Mouse (Mus musculus) CH12.LX (cell line): Measurements from ENCODE around the gene Olfr1228. TPM values are rescaled to one million over a fixed set of nuclear protein-coding genes. Genes with fewer than 3 reads are reported as not detected.

Experiments
- DNase-seq: peaks from one replicate; pipeline ENCODE4 v3.0.0-alpha.2; 2013; ENCODE audit errors: extremely low read depth
- H3K27ac ChIP-seq: 2 replicates; pipeline ENCODE4 v1.5.1; 2012; ENCODE audit warnings: low read depth, mild to moderate bottlenecking, control low read depth, moderate library complexity; ENCODE audit not compliant: insufficient read depth
- H3K27me3 ChIP-seq: replicated peaks from 2 replicates; pipeline ENCODE3; 2012; ENCODE audit warnings: inconsistent platforms
- H3K36me3 ChIP-seq, 2 experiments: replicated peaks in 1 of 2; 2 replicates each; pipeline versions ENCODE3 to v1.6.1; 2012; ENCODE audit warnings: inconsistent platforms in 1 of 2, low read length in 1 of 2, mild to moderate bottlenecking in 1 of 2, mixed read lengths in 1 of 2, moderate library complexity in 1 of 2; ENCODE audit not compliant: control insufficient read depth in 1 of 2, insufficient read depth in 1 of 2
- H3K4me1 ChIP-seq, 2 experiments: 2 replicates each; pipeline ENCODE4 v1.6.1; 2012; ENCODE audit warnings: inconsistent platforms in 1 of 2, moderate library complexity in 1 of 2; ENCODE audit not compliant: insufficient read depth in 2 of 2, control insufficient read depth in 1 of 2
- H3K4me2 ChIP-seq: 2 replicates; pipeline ENCODE4 v1.6.1; 2012; ENCODE audit warnings: low read depth, mild to moderate bottlenecking, control low read depth; ENCODE audit not compliant: poor library complexity, insufficient read depth, severe bottlenecking
- H3K4me3 ChIP-seq, 3 experiments: fragments of 150-350 bp in 1 of 3; sonication (generic) in 1 of 3; replicated peaks in 1 of 3; 2 replicates each; pipeline versions ENCODE3 to v1.5.1; 2011 to 2012; ENCODE audit warnings: low read depth in 2 of 3, low read length in 2 of 3, mild to moderate bottlenecking in 2 of 3, moderate library complexity in 2 of 3, control low read depth in 1 of 3, improper control_type of control experiment in 1 of 3, inconsistent platforms in 1 of 3, mixed read lengths in 1 of 3; ENCODE audit not compliant: poor library complexity in 1 of 3
- H3K79me2 ChIP-seq: replicated peaks from 2 replicates; pipeline ENCODE4 v1.6.1; 2012; ENCODE audit warnings: mild to moderate bottlenecking, moderate library complexity; ENCODE audit not compliant: control insufficient read depth, poor library complexity, insufficient read depth, severe bottlenecking; ENCODE audit errors: extremely low read depth
- H3K9ac ChIP-seq: 2 replicates; pipeline ENCODE4 v1.6.1; 2012; ENCODE audit warnings: low read depth, mild to moderate bottlenecking, control low read depth, moderate library complexity; ENCODE audit not compliant: insufficient read depth
- H3K9me3 ChIP-seq: replicated peaks from 2 replicates; pipeline ENCODE3; 2012; ENCODE audit warnings: low read length, inconsistent platforms, mixed read lengths
- BHLHE40 ChIP-seq: IDR thresholded peaks from 2 replicates; pipeline ENCODE4 v1.6.1; 2011; ENCODE audit warnings: mild to moderate bottlenecking, low read depth, low read length, improper control_type of control experiment
- ELF1 ChIP-seq: IDR thresholded peaks from 2 replicates; pipeline ENCODE4 v1.6.1; 2014; ENCODE audit warnings: low read depth, mild to moderate bottlenecking, inconsistent platforms, low read length, improper control_type of control experiment
- EP300 ChIP-seq: IDR thresholded peaks from 2 replicates; pipeline ENCODE4 v1.6.1; 2011; ENCODE audit warnings: low read length, improper control_type of control experiment
- ETS1 ChIP-seq: conservative IDR thresholded peaks from 2 replicates; pipeline ENCODE4 v1.6.1; 2012; ENCODE audit warnings: low read depth, mild to moderate bottlenecking, inconsistent platforms, low read length, improper control_type of control experiment, moderate library complexity
- GABPA ChIP-seq: IDR thresholded peaks from 2 replicates; pipeline ENCODE4 v1.6.1; 2012; ENCODE audit warnings: low read depth, low read length, improper control_type of control experiment, inconsistent platforms; ENCODE audit not compliant: insufficient replicate concordance
- JUND ChIP-seq: conservative IDR thresholded peaks from 2 replicates; pipeline ENCODE4 v1.6.1; 2011; ENCODE audit warnings: low read depth, low read length, improper control_type of control experiment
- MAFK ChIP-seq: IDR thresholded peaks from 2 replicates; pipeline ENCODE4 v1.6.1; 2011; ENCODE audit warnings: low read length, improper control_type of control experiment; ENCODE audit not compliant: insufficient replicate concordance
- MAX ChIP-seq: IDR thresholded peaks from 2 replicates; pipeline ENCODE4 v1.6.1; 2011; ENCODE audit warnings: low read length, improper control_type of control experiment
- MAZ ChIP-seq: IDR thresholded peaks from 2 replicates; pipeline ENCODE4 v1.6.1; 2012; ENCODE audit warnings: low read depth, mild to moderate bottlenecking, inconsistent platforms, low read length, improper control_type of control experiment, moderate library complexity
- MEF2A ChIP-seq: IDR thresholded peaks from 2 replicates; pipeline ENCODE4 v1.6.1; 2014; ENCODE audit warnings: low read depth, mild to moderate bottlenecking, inconsistent platforms, low read length, improper control_type of control experiment, borderline replicate concordance
- NELFE ChIP-seq: IDR thresholded peaks from 2 replicates; pipeline ENCODE4 v1.6.1; 2011; ENCODE audit warnings: low read depth, low read length, improper control_type of control experiment
- POLR2A ChIP-seq: IDR thresholded peaks from 2 replicates; pipeline ENCODE4 v1.6.1; 2011; ENCODE audit warnings: low read depth, mild to moderate bottlenecking, improper control_type of control experiment, low read length
- POLR2AphosphoS2 ChIP-seq: IDR thresholded peaks from 2 replicates; pipeline ENCODE4 v1.6.1; 2011; ENCODE audit warnings: low read depth, low read length, improper control_type of control experiment
- RAD21 ChIP-seq: IDR thresholded peaks from 2 replicates; pipeline ENCODE4 v1.6.1; 2011; ENCODE audit warnings: low read depth, mild to moderate bottlenecking, low read length, improper control_type of control experiment, moderate library complexity
- RCOR1 ChIP-seq: conservative IDR thresholded peaks from 2 replicates; pipeline ENCODE4 v1.6.1; 2012; ENCODE audit warnings: low read depth, mild to moderate bottlenecking, inconsistent platforms, low read length, improper control_type of control experiment
- SIN3A ChIP-seq: IDR thresholded peaks from 2 replicates; pipeline ENCODE4 v1.6.1; 2012; ENCODE audit warnings: low read length, improper control_type of control experiment, inconsistent platforms
- SMC3 ChIP-seq: IDR thresholded peaks from 2 replicates; pipeline ENCODE4 v1.6.1; 2011; ENCODE audit warnings: low read depth, low read length, improper control_type of control experiment
- TBP ChIP-seq: conservative IDR thresholded peaks from 2 replicates; pipeline ENCODE4 v1.6.1; 2011; ENCODE audit warnings: low read depth, low read length, improper control_type of control experiment
- USF1 ChIP-seq: IDR thresholded peaks from 2 replicates; pipeline ENCODE4 v1.6.1; 2014; ENCODE audit warnings: low read depth, mild to moderate bottlenecking, inconsistent platforms, low read length, improper control_type of control experiment
- USF2 ChIP-seq: conservative IDR thresholded peaks from 2 replicates; pipeline ENCODE4 v1.6.1; 2011; ENCODE audit warnings: low read depth, low read length, improper control_type of control experiment
- ZC3H11A ChIP-seq: IDR thresholded peaks from 2 replicates; pipeline ENCODE4 v1.6.1; 2012; ENCODE audit warnings: low read depth, mild to moderate bottlenecking, inconsistent platforms, low read length, improper control_type of control experiment
- ZKSCAN1 ChIP-seq: IDR thresholded peaks from 2 replicates; pipeline ENCODE4 v1.6.1; 2012; ENCODE audit warnings: low read depth, inconsistent platforms, low read length, improper control_type of control experiment, borderline replicate concordance
- dilution Hi-C: fragments of 300-500 bp; cut with MboI; formaldehyde crosslinking; loops from 2 replicates; pipeline ENCODE4 v1.14.3; 2020; ENCODE audit warnings: low sequenced_read_pairs; ENCODE audit not compliant: extremely low pct_unique_long_range_greater_than_20kb, extremely low pct_ligation_motif_present
- in situ Hi-C: fragments of 300-500 bp; cut with MboI; formaldehyde crosslinking; loops from 3 replicates; pipeline ENCODE4 v1.14.3; 2019; ENCODE audit warnings: low sequenced_read_pairs, low pct_ligation_motif_present, low pct_unique_long_range_greater_than_20kb, mixed read lengths
- polyA plus RNA-seq: library from polyadenylated mRNA; unstranded; fragments of >175 nt; gene quantifications from 2 replicates; pipeline ENCODE4 v1.2.1, GENCODE M21; 2012; ENCODE audit warnings: low read depth; ENCODE audit not compliant: insufficient read length
- total RNA-seq, 2 experiments: library from RNA; depleted of rRNA; stranded (reverse); fragments of 300-350 nt in 1 of 2; fragments of >200 nt in 1 of 2; gene quantifications; 2 replicates each; pipeline ENCODE4 v1.2.3; 2012 to 2014

The Olfr1228 gene
- total RNA-seq (2012; rRNA removed): not detected in 2 replicates
- total RNA-seq (2014; rRNA removed): not detected in 2 replicates
- not detected in 2 replicates for polyA plus RNA-seq

- Histone ChIP-seq H3K4me2 (no peak within 1 kb of the TSS), H3K9me3 (peaks cover 24% of the 10 kb centered on the region), H3K36me3 (no peaks in the 10 kb centered on the region), H3K4me1 (no peaks in the 10 kb centered on the region), H3K79me2 (no peaks in the 10 kb centered on the region), H3K9ac (no peak within 1 kb of the TSS), H3K27ac (no peak within 1 kb of the TSS), H3K4me3 (no peak within 1 kb of the TSS), H3K27me3 (no peaks in the 10 kb centered on the region)
- DNase-seq: no peak
- dilution Hi-C loops: no loop called here
- TF ChIP-seq TBP (no peak), RCOR1 (no peak), EP300 (no peak), JUND (no peak), POLR2AphosphoS2 (no peak), USF2 (no peak), SMC3 (no peak), SIN3A (no peak), RAD21 (no peak)
- in situ Hi-C loops: no loop called here
Measured at GRCm38 (mm10) chr2:89253962-89254361, at the start of gene Olfr1228. Gene Olfr1228 (minus strand): TSS chr2:89254062.

GRCm38 (mm10) chr2:89297168-89297567 is 43.3 kb upstream of the Olfr1228 start, which contains the start of gene Olfr1230:
Gene Olfr1230 (minus strand): TSS chr2:89297268.
- TF ChIP-seq MAZ (no peak), MEF2A (no peak), ETS1 (no peak), GABPA (no peak)
- in situ Hi-C loops: no loop called here
- H3K36me3 ChIP-seq: no peaks in the 10 kb centered on the region
- no peak within 1 kb of the TSS for H3K9ac ChIP-seq
- H3K27ac ChIP-seq: no peak within 1 kb of the TSS
- no peak within 1 kb of the TSS for H3K4me3 ChIP-seq
- no peaks in the 10 kb centered on the region for H3K27me3 ChIP-seq
- no peak for DNase-seq
- H3K4me1 ChIP-seq: no peaks in the 10 kb centered on the region
- peaks cover 19% of the 10 kb centered on the region for H3K9me3 ChIP-seq
- no peak within 1 kb of the TSS for H3K4me2 ChIP-seq
- dilution Hi-C loops: no loop called here
- H3K79me2 ChIP-seq: no peaks in the 10 kb centered on the region

- Histone ChIP-seq H3K9ac (no peak within 1 kb of the TSS), H3K9me3 (peaks cover 12% of the 10 kb centered on the region), H3K4me3 (no peak within 1 kb of the TSS), H3K79me2 (no peaks in the 10 kb centered on the region), H3K36me3 (no peaks in the 10 kb centered on the region), H3K27me3 (no peaks in the 10 kb centered on the region)
- no peak for DNase-seq
- in situ Hi-C loops: no loop called here
- TF ChIP-seq TBP: no peak
- TF ChIP-seq POLR2A: no peak
- TF ChIP-seq ELF1: no peak
- no peak for TF ChIP-seq GABPA
- no peak for TF ChIP-seq POLR2AphosphoS2
- no peak for TF ChIP-seq ZC3H11A
- no peak for TF ChIP-seq MAX
- TF ChIP-seq USF2: no peak
- no peak for TF ChIP-seq ZKSCAN1
- no peak for TF ChIP-seq USF1
- no peak for TF ChIP-seq NELFE
- no peak for TF ChIP-seq JUND
- no peak for TF ChIP-seq MAFK
- TF ChIP-seq BHLHE40: no peak
- TF ChIP-seq RAD21: no peak
- TF ChIP-seq RCOR1: no peak
- TF ChIP-seq, all 38 proteins: peak for 0
- no peak within 1 kb of the TSS for H3K4me2 ChIP-seq
- dilution Hi-C loops: no loop called here
- H3K4me1 ChIP-seq: no peaks in the 10 kb centered on the region
- H3K27ac ChIP-seq: no peak within 1 kb of the TSS
Measured at GRCm38 (mm10) chr2:89287914-89288313, 34.1 kb upstream of the Olfr1228 start, which contains the start of gene Olfr1229. Gene Olfr1229 (minus strand): TSS chr2:89288014.
